ENCODE assay signal across 8 mouse cellular contexts in the genomic region with DNA sequence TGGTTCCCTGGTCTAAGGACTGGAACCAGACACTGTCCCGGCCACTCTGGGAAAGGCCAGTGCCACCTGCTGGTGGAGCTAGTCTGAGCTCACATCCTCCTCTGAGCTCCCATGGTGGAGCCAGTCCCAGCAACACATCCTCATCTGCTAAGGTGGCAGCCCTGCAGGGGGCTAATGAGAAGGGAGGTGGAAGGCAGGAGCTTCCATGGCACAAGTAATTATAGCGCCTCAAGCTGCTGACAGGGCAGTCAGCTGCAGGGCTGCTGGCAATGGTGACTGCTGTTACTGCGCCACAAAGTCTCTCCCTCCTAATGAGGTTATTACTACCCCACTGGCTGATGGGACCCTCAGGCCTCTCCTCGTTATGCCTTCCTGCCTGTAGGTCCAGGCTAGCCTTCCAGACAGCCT.
DNase-seq lines count a peak whose midpoint lies in the region; ATAC-seq lines count a peak whose summit lies in the region.

No protein-coding gene starts in this region.

- H3K27me3 ChIP-seq in forebrain, embryonic 11.5 days (ENCODE audit: control insufficient read depth, insufficient read depth, low read length) = 0 out of 2 replicates have a peak, but pooled peaks cover 2% of the 10 kb centered on the region
- H3K27me3 ChIP-seq in forebrain, embryonic 10.5 days (ENCODE audit: poor library complexity, severe bottlenecking) = peaks cover 44% of the 10 kb centered on the region
- H3K27me3 ChIP-seq in hindbrain, embryonic 15.5 days = no peaks in the 10 kb centered on the region

- no peak overlapping the region; the same call in 1 of the 2 replicates for H3K27ac ChIP-seq in forebrain, embryonic 11.5 days (ENCODE audit: low read depth, low read length)
- no peak overlapping the region for H3K27ac ChIP-seq in forebrain, embryonic 10.5 days
- H3K27ac ChIP-seq in hindbrain, embryonic 15.5 days (replicated peaks) = peak overlapping the region; percentile 37; the same call in 1 of the 2 replicates

- 0 out of 2 replicates have a peak, but pooled peaks cover 3% of the 10 kb centered on the region for H3K4me1 ChIP-seq in forebrain, embryonic 11.5 days (replicated peaks; ENCODE audit: control insufficient read depth, insufficient read depth, low read length)
- H3K4me1 ChIP-seq in forebrain, embryonic 10.5 days = peaks cover 33% of the 10 kb centered on the region
- H3K4me1 ChIP-seq in hindbrain, embryonic 15.5 days (replicated peaks) = peaks cover 25% of the 10 kb centered on the region

- WGBS in forebrain, embryonic 11.5 days = 23% methylated on average over 4 of the region's 4 CpGs
- 24% methylated on average over 4 of the region's 4 CpGs for WGBS in forebrain, embryonic 10.5 days
- WGBS in hindbrain, embryonic 15.5 days = 20% methylated on average over 4 of the region's 4 CpGs

- no peak overlapping the region for H3K4me2 ChIP-seq in forebrain, embryonic 11.5 days (ENCODE audit: low read depth, low read length, severe bottlenecking)
- H3K4me2 ChIP-seq in hindbrain, embryonic 15.5 days = no peak overlapping the region

- no peaks in the 10 kb centered on the region for H3K9me3 ChIP-seq in forebrain, embryonic 11.5 days (ENCODE audit: control insufficient read depth, low read length)
- H3K9me3 ChIP-seq in forebrain, embryonic 10.5 days = no peaks in the 10 kb centered on the region
- no peaks in the 10 kb centered on the region for H3K9me3 ChIP-seq in hindbrain, embryonic 15.5 days

- H3K36me3 ChIP-seq in forebrain, embryonic 11.5 days (ENCODE audit: control insufficient read depth, insufficient read depth, low read length) = no peaks in the 10 kb centered on the region
- no peaks in the 10 kb centered on the region for H3K36me3 ChIP-seq in forebrain, embryonic 10.5 days (replicated peaks)
- no peaks in the 10 kb centered on the region for H3K36me3 ChIP-seq in hindbrain, embryonic 15.5 days

- peak; percentile 66 for DNase-seq in forebrain, embryonic 11.5 days (ENCODE audit: low spot score)
- no peak for DNase-seq in forebrain, embryonic 10.5 days (ENCODE audit: extremely low spot score, low spot score)
- DNase-seq in lung, postnatal 10 days = peak; percentile 18
- no peak for DNase-seq in lung, postnatal 36 days
- DNase-seq in retina, embryonic 14.5 days (ENCODE audit: low spot score) = peak; percentile 69

- no peak overlapping the region for H3K4me3 ChIP-seq in forebrain, embryonic 11.5 days (ENCODE audit: low read depth, low read length)
- H3K4me3 ChIP-seq in forebrain, embryonic 10.5 days = no peak overlapping the region
- no peak overlapping the region for H3K4me3 ChIP-seq in hindbrain, embryonic 15.5 days

- peak; percentile 45 for ATAC-seq in forebrain, embryonic 11.5 days (replicated peaks; ENCODE audit: low FRiP score)
- peak; percentile 61; the same call in 1 of the 2 replicates for ATAC-seq in hindbrain, embryonic 15.5 days (ENCODE audit: low FRiP score, low read depth)
- no peak for ATAC-seq in inflammation-experienced regulatory T-cells, adult 6 months
- ATAC-seq in megakaryocyte, adult 5-6 weeks (ENCODE audit: poor library complexity, severe bottlenecking) = no peak

- H3K9ac ChIP-seq in forebrain, embryonic 11.5 days (ENCODE audit: low read length) = no peak overlapping the region
- H3K9ac ChIP-seq in hindbrain, embryonic 15.5 days = no peak overlapping the region

Comparison
In these comparisons a context has a peak if more than half of its experiments do, and no peak if none do; other contexts are left out.
1. DNase-seq: peak in forebrain, embryonic 11.5 days (single experiment), lung, postnatal 10 days (single experiment) and retina, embryonic 14.5 days (single experiment); none in forebrain, embryonic 10.5 days (single experiment) and lung, postnatal 36 days (single experiment).
2. ATAC-seq: peak in forebrain, embryonic 11.5 days (single experiment) and hindbrain, embryonic 15.5 days (single experiment); none in inflammation-experienced regulatory T-cells, adult 6 months (single experiment) and megakaryocyte, adult 5-6 weeks (single experiment).